Mouse (Mus musculus): ENCODE results near the gene Phc3. TPM values are rescaled to one million over a fixed set of nuclear protein-coding genes. Genes with fewer than 3 reads are reported as not detected.

Phc3 gene
- polyA plus RNA-seq (2015; fragmentation: Nextera tagmentation; extraction: Ambion mirVana) = 4.2 and 4.5 TPM in 2 replicates

DNA sequence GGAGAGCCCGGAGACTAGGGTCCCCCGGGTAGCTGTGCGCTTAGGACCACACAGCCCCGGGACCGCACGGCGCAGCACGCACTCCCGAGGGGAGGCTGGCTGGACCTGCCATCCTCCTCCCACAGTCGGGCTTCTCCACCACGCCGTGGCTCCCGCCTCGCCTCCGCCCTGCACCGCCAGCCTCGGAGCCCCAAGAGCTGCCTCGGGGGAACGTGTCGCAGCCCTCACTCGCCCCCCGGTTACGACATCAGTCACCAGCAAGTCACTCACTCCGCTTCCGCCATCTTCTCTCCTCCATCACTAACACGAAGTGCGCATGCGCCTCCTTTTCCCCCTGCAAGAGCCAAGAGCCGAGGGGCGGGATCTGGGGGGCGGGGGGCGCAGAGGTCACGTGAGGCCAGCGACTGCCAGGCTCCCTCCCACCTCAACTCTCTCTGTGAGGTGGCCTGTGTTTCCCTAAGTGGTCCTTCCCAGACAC is at the start of gene Phc3:
TSS of gene Phc3 (minus strand) at position 312 of the 478 bp plus-strand sequence.
- Histone ChIP-seq H3K36me3 (ENCODE audit: control insufficient read depth, insufficient read depth, low read length) (0 out of 2 replicates have a peak, but pooled peaks cover 4% of the 10 kb centered on the region), H3K27me3 (replicated peaks; ENCODE audit: control insufficient read depth, insufficient read depth, low read length) (no peaks in the 10 kb centered on the region), H3K4me3 (ENCODE audit: low read length) (peak within 1 kb of the TSS; percentile 90), H3K4me2 (ENCODE audit: low read depth, low read length) (peak within 1 kb of the TSS; percentile 59), H3K4me1 (ENCODE audit: control insufficient read depth, insufficient read depth, low read length) (peaks cover 10% of the 10 kb centered on the region), H3K9ac (ENCODE audit: low read depth, low read length) (peak within 1 kb of the TSS; percentile 93), H3K27ac (ENCODE audit: low read length) (peak within 1 kb of the TSS; percentile 90), H3K9me3 (ENCODE audit: control insufficient read depth, low read length) (no peaks in the 10 kb centered on the region)
- WGBS = 0% methylated on average over 27 of the region's 34 CpGs
- peak; percentile 89 for ATAC-seq

- H3K4me1 ChIP-seq (ENCODE audit: control insufficient read depth, insufficient read depth, low read length) = peaks cover 27% of the 10 kb centered on the region
- no peak overlapping the region for H3K27ac ChIP-seq (ENCODE audit: low read length)
- H3K4me3 ChIP-seq (ENCODE audit: low read length) = no peak overlapping the region
- WGBS = 52% methylated on average over 4 of the region's 4 CpGs
- ATAC-seq = no peak
- H3K36me3 ChIP-seq (ENCODE audit: control insufficient read depth, insufficient read depth, low read length) = peaks cover 5% of the 10 kb centered on the region; the same call in 1 of the 2 replicates
- no peak overlapping the region for H3K9ac ChIP-seq (ENCODE audit: low read depth, low read length)
- H3K4me2 ChIP-seq (ENCODE audit: low read depth, low read length) = no peak overlapping the region
- H3K27me3 ChIP-seq (replicated peaks; ENCODE audit: control insufficient read depth, insufficient read depth, low read length) = no peaks in the 10 kb centered on the region
- no peaks in the 10 kb centered on the region for H3K9me3 ChIP-seq (ENCODE audit: control insufficient read depth, low read length)
Observed at GRCm38 (mm10) chr3:31017652-31018051, 48.4 kb upstream of the Phc3 start.

GRCm38 (mm10) chr3:31016594-31017196 is 47.5 kb upstream of the Phc3 start:
- Histone ChIP-seq H3K27me3 (replicated peaks; ENCODE audit: control insufficient read depth, insufficient read depth, low read length) (no peaks in the 10 kb centered on the region), H3K27ac (ENCODE audit: low read length) (peak overlapping the region; percentile 20; the same call in 1 of the 2 replicates), H3K4me1 (ENCODE audit: control insufficient read depth, insufficient read depth, low read length) (peaks cover 24% of the 10 kb centered on the region), H3K4me2 (ENCODE audit: low read depth, low read length) (no peak overlapping the region), H3K36me3 (ENCODE audit: control insufficient read depth, insufficient read depth, low read length) (peaks cover 5% of the 10 kb centered on the region; the same call in 1 of the 2 replicates), H3K4me3 (ENCODE audit: low read length) (no peak overlapping the region), H3K9me3 (ENCODE audit: control insufficient read depth, low read length) (no peaks in the 10 kb centered on the region), H3K9ac (ENCODE audit: low read depth, low read length) (no peak overlapping the region)
- peak; percentile 66 for ATAC-seq
- 31% methylated on average over 9 of the region's 9 CpGs for WGBS

- Histone ChIP-seq H3K36me3 (ENCODE audit: control insufficient read depth, insufficient read depth, low read length) (peaks cover 5% of the 10 kb centered on the region; the same call in 1 of the 2 replicates), H3K9me3 (ENCODE audit: control insufficient read depth, low read length) (no peaks in the 10 kb centered on the region), H3K27me3 (replicated peaks; ENCODE audit: control insufficient read depth, insufficient read depth, low read length) (no peaks in the 10 kb centered on the region), H3K27ac (ENCODE audit: low read length) (peak overlapping the region; percentile 50), H3K9ac (ENCODE audit: low read depth, low read length) (no peak overlapping the region), H3K4me2 (ENCODE audit: low read depth, low read length) (no peak overlapping the region), H3K4me3 (ENCODE audit: low read length) (no peak overlapping the region), H3K4me1 (ENCODE audit: control insufficient read depth, insufficient read depth, low read length) (peaks cover 24% of the 10 kb centered on the region)
- ATAC-seq = peak; percentile 54
- 63% methylated on average over 10 of the region's 10 CpGs for WGBS
Observed at GRCm38 (mm10) chr3:31015682-31016443, 46.6 kb upstream of the Phc3 start.

- Histone ChIP-seq H3K9me3 (ENCODE audit: control insufficient read depth, low read length) (no peaks in the 10 kb centered on the region), H3K4me3 (ENCODE audit: low read length) (no peak overlapping the region), H3K27ac (ENCODE audit: low read length) (no peak overlapping the region), H3K9ac (ENCODE audit: low read depth, low read length) (no peak overlapping the region), H3K27me3 (replicated peaks; ENCODE audit: control insufficient read depth, insufficient read depth, low read length) (no peaks in the 10 kb centered on the region), H3K36me3 (ENCODE audit: control insufficient read depth, insufficient read depth, low read length) (no peaks in the 10 kb centered on the region), H3K4me1 (ENCODE audit: control insufficient read depth, insufficient read depth, low read length) (peaks cover 24% of the 10 kb centered on the region), H3K4me2 (ENCODE audit: low read depth, low read length) (no peak overlapping the region)
- ATAC-seq = no peak
- WGBS = 76% methylated on average over 2 of the region's 2 CpGs
Observed at GRCm38 (mm10) chr3:31014374-31014773, 45.2 kb upstream of the Phc3 start.

- Histone ChIP-seq H3K27me3 (replicated peaks; ENCODE audit: control insufficient read depth, insufficient read depth, low read length) (no peaks in the 10 kb centered on the region), H3K36me3 (ENCODE audit: control insufficient read depth, insufficient read depth, low read length) (0 out of 2 replicates have a peak, but pooled peaks cover 4% of the 10 kb centered on the region), H3K4me1 (ENCODE audit: control insufficient read depth, insufficient read depth, low read length) (peaks cover 19% of the 10 kb centered on the region), H3K9me3 (ENCODE audit: control insufficient read depth, low read length) (no peaks in the 10 kb centered on the region), H3K4me2 (ENCODE audit: low read depth, low read length) (no peak overlapping the region), H3K27ac (ENCODE audit: low read length) (no peak overlapping the region), H3K9ac (ENCODE audit: low read depth, low read length) (no peak overlapping the region), H3K4me3 (ENCODE audit: low read length) (no peak overlapping the region)
- 80% methylated on average over 6 of the region's 6 CpGs for WGBS
- ATAC-seq = no peak
Observed at GRCm38 (mm10) chr3:31004320-31005209, 35.4 kb upstream of the Phc3 start.

DNA sequence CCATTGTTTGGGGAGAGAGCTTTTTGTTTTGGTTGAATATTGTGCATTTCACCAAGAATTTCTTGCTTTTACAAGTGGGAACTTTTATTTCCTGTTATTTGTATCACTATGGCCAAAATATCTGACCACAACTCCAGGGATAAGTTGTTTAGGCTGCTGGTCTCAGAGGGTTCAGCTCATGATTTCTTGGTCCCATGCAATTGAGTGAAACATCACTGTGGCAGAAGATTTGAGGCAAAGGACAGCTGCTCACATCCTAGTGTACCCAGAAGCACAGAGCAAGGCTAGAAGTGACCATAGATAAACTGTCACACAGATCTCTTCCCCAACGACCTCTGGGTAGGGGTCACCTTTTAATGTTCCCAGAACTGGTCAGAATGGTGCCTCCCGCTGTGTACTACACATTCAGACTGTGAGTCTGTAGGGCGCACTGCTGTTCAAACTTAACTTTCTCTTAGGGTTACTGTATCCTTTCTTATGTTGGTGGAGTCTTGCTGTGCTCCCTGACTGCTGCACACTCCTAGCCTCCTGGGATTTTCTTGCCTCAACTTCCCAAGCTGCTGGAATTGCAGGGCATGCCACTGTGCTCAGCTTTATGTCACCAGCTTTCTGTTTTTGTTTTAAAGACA is 31.9 kb upstream of the Phc3 start:
- H3K4me2 ChIP-seq (ENCODE audit: low read depth, low read length) = no peak overlapping the region
- H3K27ac ChIP-seq (ENCODE audit: low read length) = peak overlapping the region; percentile 35; the same call in 1 of the 2 replicates
- peaks cover 34% of the 10 kb centered on the region for H3K4me1 ChIP-seq (ENCODE audit: control insufficient read depth, insufficient read depth, low read length)
- H3K9me3 ChIP-seq (ENCODE audit: control insufficient read depth, low read length) = no peaks in the 10 kb centered on the region
- no peak overlapping the region for H3K9ac ChIP-seq (ENCODE audit: low read depth, low read length)
- 49% methylated on average over 3 of the region's 3 CpGs for WGBS
- no peaks in the 10 kb centered on the region for H3K27me3 ChIP-seq (replicated peaks; ENCODE audit: control insufficient read depth, insufficient read depth, low read length)
- no peak overlapping the region for H3K4me3 ChIP-seq (ENCODE audit: low read length)
- H3K36me3 ChIP-seq (ENCODE audit: control insufficient read depth, insufficient read depth, low read length) = 0 out of 2 replicates have a peak, but pooled peaks cover 4% of the 10 kb centered on the region
- ATAC-seq = no peak

DNA sequence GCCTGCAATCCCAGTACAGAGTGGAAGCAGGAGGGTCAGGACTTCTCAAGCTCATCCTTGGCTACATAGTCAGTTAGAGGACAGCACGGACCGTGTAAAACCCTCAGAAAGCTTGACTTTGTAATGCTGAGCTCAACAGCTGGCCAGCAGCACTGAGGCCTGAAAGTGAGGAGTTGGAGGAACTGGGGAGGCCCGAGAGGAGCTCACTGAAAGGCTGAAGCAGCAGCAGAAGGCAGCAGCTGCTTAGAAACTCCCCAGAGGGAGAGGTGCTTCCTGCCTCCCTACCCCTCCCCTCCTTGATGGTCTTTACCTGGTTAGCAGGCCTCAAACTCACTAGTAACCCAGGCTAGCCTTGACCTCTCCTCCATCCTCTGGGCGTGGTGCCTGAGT is 30.8 kb upstream of the Phc3 start:
- no peak overlapping the region; the same call in 1 of the 2 replicates for H3K4me3 ChIP-seq (ENCODE audit: low read length)

More for the DNA sequence above, 30.8 kb upstream of the Phc3 start:
- H3K9me3 ChIP-seq (ENCODE audit: control insufficient read depth, low read length) = no peaks in the 10 kb centered on the region
- H3K4me1 ChIP-seq (ENCODE audit: control insufficient read depth, insufficient read depth, low read length) = peaks cover 34% of the 10 kb centered on the region
- ATAC-seq = peak; percentile 8; the same call in 1 of the 2 replicates
- H3K27me3 ChIP-seq (replicated peaks; ENCODE audit: control insufficient read depth, insufficient read depth, low read length) = no peaks in the 10 kb centered on the region
- 0 out of 2 replicates have a peak, but pooled peaks cover 4% of the 10 kb centered on the region for H3K36me3 ChIP-seq (ENCODE audit: control insufficient read depth, insufficient read depth, low read length)
- WGBS = 27% methylated on average over 4 of the region's 4 CpGs
- peak overlapping the region; percentile 49; the same call in 1 of the 2 replicates for H3K9ac ChIP-seq (ENCODE audit: low read depth, low read length)
- H3K27ac ChIP-seq (ENCODE audit: low read length) = peak overlapping the region; percentile 90
- H3K4me2 ChIP-seq (ENCODE audit: low read depth, low read length) = peak overlapping the region; percentile 37; the same call in 1 of the 2 replicates

All from intestine, embryonic 16.5 days (tissue).